ENCODE assay signal across 18 mouse cellular contexts in genomic region chr10:85571456-85571855, GRCm38 (mm10).
"Had no signal": no experiment of that assay in that cellular context is flagged by ENCODE, and none has a peak within 500 bp of the region (broad histone marks: within the 10 kb centered on the region; RNA-seq: fewer than 3 reads in every experiment).

No protein-coding gene starts in this region.

- H3K4me3 ChIP-seq: lung, embryonic 15.5 days; midbrain, embryonic 13.5 days; midbrain, embryonic 15.5 days; neural tube, embryonic 12.5 days had no signal

- H3K27ac ChIP-seq: lung, embryonic 15.5 days; macrophage; midbrain, embryonic 13.5 days; midbrain, embryonic 15.5 days; neural tube, embryonic 12.5 days had no signal

- ATAC-seq: liver, postnatal 0 days; lung, postnatal 0 days; midbrain, embryonic 13.5 days; midbrain, embryonic 15.5 days had no signal

- H3K27me3 ChIP-seq: lung, embryonic 15.5 days; megakaryocyte, embryonic 14.5 days; midbrain, embryonic 13.5 days; midbrain, embryonic 15.5 days; neural tube, embryonic 12.5 days had no signal

- H3K9ac ChIP-seq: liver, postnatal 0 days; lung, embryonic 15.5 days; midbrain, embryonic 13.5 days; midbrain, embryonic 15.5 days; neural tube, embryonic 12.5 days had no signal

- DNase-seq: liver, postnatal 0 days; lung, adult 2 months; lung, postnatal 14 days; lung, postnatal 36 days; right cerebral cortex, postnatal 25 days; right cerebral cortex, postnatal 4 days; spleen, adult 18-20 months; thymus, adult 2 months; thymus, postnatal 25 days; thymus, postnatal 4 days had no signal

- H3K4me2 ChIP-seq: lung, embryonic 15.5 days; midbrain, embryonic 11.5 days; midbrain, embryonic 13.5 days; midbrain, embryonic 15.5 days; neural tube, embryonic 12.5 days had no signal

- H3K36me3 ChIP-seq: lung, embryonic 15.5 days; midbrain, embryonic 13.5 days; midbrain, embryonic 15.5 days; neural tube, embryonic 12.5 days had no signal

- H3K9me3 ChIP-seq: lung, embryonic 15.5 days; midbrain, embryonic 15.5 days had no signal

- H3K4me1 ChIP-seq: lung, embryonic 15.5 days; megakaryocyte, embryonic 14.5 days; midbrain, embryonic 15.5 days; neural tube, embryonic 12.5 days had no signal
